Mouse (Mus musculus) CH12.LX (cell line): ENCODE measurements around the gene Cdc42bpa. TPM values are rescaled to one million over a fixed set of nuclear protein-coding genes. Genes with fewer than 3 reads are reported as not detected.

Experiments
- DNase-seq: peaks from one replicate; pipeline ENCODE4 v3.0.0-alpha.2; 2013; ENCODE audit errors: extremely low read depth
- H3K27ac ChIP-seq: 2 replicates; pipeline ENCODE4 v1.5.1; 2012; ENCODE audit warnings: low read depth, mild to moderate bottlenecking, control low read depth, moderate library complexity; ENCODE audit not compliant: insufficient read depth
- H3K27me3 ChIP-seq: replicated peaks from 2 replicates; pipeline ENCODE3; 2012; ENCODE audit warnings: inconsistent platforms
- H3K36me3 ChIP-seq, 2 experiments: replicated peaks in 1 of 2; 2 replicates each; pipeline versions ENCODE3 to v1.6.1; 2012; ENCODE audit warnings: inconsistent platforms in 1 of 2, low read length in 1 of 2, mild to moderate bottlenecking in 1 of 2, mixed read lengths in 1 of 2, moderate library complexity in 1 of 2; ENCODE audit not compliant: control insufficient read depth in 1 of 2, insufficient read depth in 1 of 2
- H3K4me1 ChIP-seq, 2 experiments: 2 replicates each; pipeline ENCODE4 v1.6.1; 2012; ENCODE audit warnings: inconsistent platforms in 1 of 2, moderate library complexity in 1 of 2; ENCODE audit not compliant: insufficient read depth in 2 of 2, control insufficient read depth in 1 of 2
- H3K4me2 ChIP-seq: 2 replicates; pipeline ENCODE4 v1.6.1; 2012; ENCODE audit warnings: low read depth, mild to moderate bottlenecking, control low read depth; ENCODE audit not compliant: poor library complexity, insufficient read depth, severe bottlenecking
- H3K4me3 ChIP-seq, 3 experiments: fragments of 150-350 bp in 1 of 3; sonication (generic) in 1 of 3; replicated peaks in 1 of 3; 2 replicates each; pipeline versions ENCODE3 to v1.5.1; 2011 to 2012; ENCODE audit warnings: low read depth in 2 of 3, low read length in 2 of 3, mild to moderate bottlenecking in 2 of 3, moderate library complexity in 2 of 3, control low read depth in 1 of 3, improper control_type of control experiment in 1 of 3, inconsistent platforms in 1 of 3, mixed read lengths in 1 of 3; ENCODE audit not compliant: poor library complexity in 1 of 3
- H3K79me2 ChIP-seq: replicated peaks from 2 replicates; pipeline ENCODE4 v1.6.1; 2012; ENCODE audit warnings: mild to moderate bottlenecking, moderate library complexity; ENCODE audit not compliant: control insufficient read depth, poor library complexity, insufficient read depth, severe bottlenecking; ENCODE audit errors: extremely low read depth
- H3K9ac ChIP-seq: 2 replicates; pipeline ENCODE4 v1.6.1; 2012; ENCODE audit warnings: low read depth, mild to moderate bottlenecking, control low read depth, moderate library complexity; ENCODE audit not compliant: insufficient read depth
- H3K9me3 ChIP-seq: replicated peaks from 2 replicates; pipeline ENCODE3; 2012; ENCODE audit warnings: low read length, inconsistent platforms, mixed read lengths
- BHLHE40 ChIP-seq: IDR thresholded peaks from 2 replicates; pipeline ENCODE4 v1.6.1; 2011; ENCODE audit warnings: mild to moderate bottlenecking, low read depth, low read length, improper control_type of control experiment
- CTCF ChIP-seq, 2 experiments: IDR thresholded peaks in 1 of 2; conservative IDR thresholded peaks in 1 of 2; 2 replicates each; pipeline ENCODE4 v1.5.1; 2011 to 2012; ENCODE audit warnings: low read depth in 2 of 2, low read length in 2 of 2, improper control_type of control experiment in 1 of 2, inconsistent platforms in 1 of 2, mild to moderate bottlenecking in 1 of 2, moderate library complexity in 1 of 2
- E2F4 ChIP-seq: IDR thresholded peaks from 2 replicates; pipeline ENCODE4 v1.6.1; 2011; ENCODE audit warnings: low read depth, low read length, improper control_type of control experiment; ENCODE audit not compliant: insufficient replicate concordance
- IRF4 ChIP-seq: IDR thresholded peaks from 2 replicates; pipeline ENCODE4 v1.6.1; 2014; ENCODE audit warnings: low read depth, mild to moderate bottlenecking, inconsistent platforms, low read length, improper control_type of control experiment
- JUN ChIP-seq: IDR thresholded peaks from 2 replicates; pipeline ENCODE4 v1.6.1; 2011; ENCODE audit warnings: low read depth, mild to moderate bottlenecking, low read length, improper control_type of control experiment, moderate library complexity; ENCODE audit not compliant: insufficient read depth
- JUND ChIP-seq: conservative IDR thresholded peaks from 2 replicates; pipeline ENCODE4 v1.6.1; 2011; ENCODE audit warnings: low read depth, low read length, improper control_type of control experiment
- KAT2A ChIP-seq: IDR thresholded peaks from 2 replicates; pipeline ENCODE4 v1.6.1; 2012; ENCODE audit warnings: low read length, improper control_type of control experiment, inconsistent platforms; ENCODE audit not compliant: insufficient replicate concordance
- MAX ChIP-seq: IDR thresholded peaks from 2 replicates; pipeline ENCODE4 v1.6.1; 2011; ENCODE audit warnings: low read length, improper control_type of control experiment
- MAZ ChIP-seq: IDR thresholded peaks from 2 replicates; pipeline ENCODE4 v1.6.1; 2012; ENCODE audit warnings: low read depth, mild to moderate bottlenecking, inconsistent platforms, low read length, improper control_type of control experiment, moderate library complexity
- POLR2AphosphoS2 ChIP-seq: IDR thresholded peaks from 2 replicates; pipeline ENCODE4 v1.6.1; 2011; ENCODE audit warnings: low read depth, low read length, improper control_type of control experiment
- RAD21 ChIP-seq: IDR thresholded peaks from 2 replicates; pipeline ENCODE4 v1.6.1; 2011; ENCODE audit warnings: low read depth, mild to moderate bottlenecking, low read length, improper control_type of control experiment, moderate library complexity
- SMC3 ChIP-seq: IDR thresholded peaks from 2 replicates; pipeline ENCODE4 v1.6.1; 2011; ENCODE audit warnings: low read depth, low read length, improper control_type of control experiment
- TCF12 ChIP-seq: IDR thresholded peaks from 2 replicates; pipeline ENCODE4 v1.6.1; 2014; ENCODE audit warnings: low read depth, mild to moderate bottlenecking, inconsistent platforms, low read length, improper control_type of control experiment
- UBTF ChIP-seq: IDR thresholded peaks from 2 replicates; pipeline ENCODE4 v1.6.1; 2012; ENCODE audit warnings: low read depth, mild to moderate bottlenecking, inconsistent platforms, low read length, improper control_type of control experiment, moderate library complexity
- ZC3H11A ChIP-seq: IDR thresholded peaks from 2 replicates; pipeline ENCODE4 v1.6.1; 2012; ENCODE audit warnings: low read depth, mild to moderate bottlenecking, inconsistent platforms, low read length, improper control_type of control experiment
- dilution Hi-C: fragments of 300-500 bp; cut with MboI; formaldehyde crosslinking; loops from 2 replicates; pipeline ENCODE4 v1.14.3; 2020; ENCODE audit warnings: low sequenced_read_pairs; ENCODE audit not compliant: extremely low pct_unique_long_range_greater_than_20kb, extremely low pct_ligation_motif_present
- in situ Hi-C: fragments of 300-500 bp; cut with MboI; formaldehyde crosslinking; loops from 3 replicates; pipeline ENCODE4 v1.14.3; 2019; ENCODE audit warnings: low sequenced_read_pairs, low pct_ligation_motif_present, low pct_unique_long_range_greater_than_20kb, mixed read lengths
- polyA plus RNA-seq: library from polyadenylated mRNA; unstranded; fragments of >175 nt; gene quantifications from 2 replicates; pipeline ENCODE4 v1.2.1, GENCODE M21; 2012; ENCODE audit warnings: low read depth; ENCODE audit not compliant: insufficient read length
- total RNA-seq, 2 experiments: library from RNA; depleted of rRNA; stranded (reverse); fragments of 300-350 nt in 1 of 2; fragments of >200 nt in 1 of 2; gene quantifications; 2 replicates each; pipeline ENCODE4 v1.2.3; 2012 to 2014

The Cdc42bpa gene
- total and polyA plus RNA-seq, 3 experiments, result 5.3 to 9.0 (median 5.6) TPM

DNA sequence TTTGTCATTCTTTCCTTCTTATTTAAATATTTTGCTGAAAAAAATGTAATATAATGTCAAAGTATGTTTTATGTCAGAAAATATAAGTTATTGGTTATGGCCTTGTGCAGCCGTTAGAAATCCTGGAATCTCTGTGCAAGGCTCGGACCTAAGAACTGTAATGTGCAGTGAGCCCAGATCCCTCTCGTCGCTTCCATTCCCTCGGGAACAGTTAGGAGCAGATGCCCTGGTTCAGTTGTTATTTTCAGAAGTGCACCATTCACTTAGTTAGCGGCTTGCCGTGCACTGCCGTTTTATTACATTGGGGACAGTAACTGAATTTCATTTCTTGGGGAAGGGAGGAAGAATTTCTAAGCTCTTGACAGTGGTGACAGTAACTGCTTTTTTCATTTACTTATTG, 158.0 kb downstream of the Cdc42bpa start:
- TF ChIP-seq JUND, result no peak
- no peak for TF ChIP-seq TCF12
- no peak for TF ChIP-seq MAZ
- no peak for TF ChIP-seq KAT2A
- no peak for TF ChIP-seq UBTF
- no peak for TF ChIP-seq SMC3
- no peak for TF ChIP-seq POLR2AphosphoS2
- H3K27ac ChIP-seq, result no peak overlapping the region
- no peak overlapping the region for H3K4me3 ChIP-seq
- dilution Hi-C loops, result no loop called here
- no peak for DNase-seq
- peaks cover 0 to 7% of the 10 kb centered on the region in 2 experiments for H3K36me3 ChIP-seq
- no peak overlapping the region for H3K4me2 ChIP-seq
- no peaks in the 10 kb centered on the region for H3K9me3 ChIP-seq
- H3K9ac ChIP-seq, result no peak overlapping the region
- in situ Hi-C loops, result no loop called here
- no peaks in the 10 kb centered on the region for H3K27me3 ChIP-seq
- H3K79me2 ChIP-seq, result no peaks in the 10 kb centered on the region
- no peaks in the 10 kb centered on the region for H3K4me1 ChIP-seq

GRCm38 (mm10) chr1:180128077-180128792, 168.0 kb downstream of the Cdc42bpa start:
- no peak overlapping the region for H3K4me2 ChIP-seq
- H3K9ac ChIP-seq, result no peak overlapping the region
- TF ChIP-seq E2F4 (no peak), ZC3H11A (no peak), JUN (no peak), IRF4 (no peak)
- H3K4me1 ChIP-seq, result no peaks in the 10 kb centered on the region; a peak in 1 of 4 replicates
- H3K27me3 ChIP-seq, result no peaks in the 10 kb centered on the region
- no peak overlapping the region for H3K4me3 ChIP-seq
- in situ Hi-C loops (no loop called here), dilution Hi-C loops (no loop called here)
- no peak for DNase-seq
- H3K27ac ChIP-seq, result no peak overlapping the region
- no peaks in the 10 kb centered on the region for H3K79me2 ChIP-seq
- no peaks in the 10 kb centered on the region for H3K9me3 ChIP-seq
- peaks cover 0 to 2% of the 10 kb centered on the region in 2 experiments for H3K36me3 ChIP-seq

DNA sequence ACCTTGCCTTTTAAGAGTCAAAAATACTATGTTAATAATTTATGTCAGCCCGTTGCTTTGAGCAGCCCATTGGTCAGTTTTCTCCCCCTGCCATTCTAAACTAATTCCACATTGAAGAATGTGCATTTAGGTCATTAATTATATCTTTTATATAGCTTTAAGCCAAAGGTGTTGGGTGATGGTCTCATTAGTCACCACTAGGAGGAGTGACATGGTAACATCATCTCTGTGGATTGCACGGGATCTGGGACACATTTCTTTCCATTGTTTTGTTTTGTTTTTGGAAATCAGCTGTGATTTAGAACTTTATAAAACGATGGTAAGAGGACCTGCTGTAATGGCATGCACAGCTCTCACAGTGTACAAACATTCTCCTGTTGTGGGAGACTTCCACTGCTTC, 171.1 kb downstream of the Cdc42bpa start:
- Histone ChIP-seq H3K27me3 (no peaks in the 10 kb centered on the region), H3K9me3 (no peaks in the 10 kb centered on the region), H3K9ac (no peak overlapping the region), H3K36me3 (peaks cover 0 to under 1% of the 10 kb centered on the region in 2 experiments)
- DNase-seq, result no peak
- TF ChIP-seq CTCF (conservative IDR thresholded peaks at IDR 0.05 in 1 of 2, IDR thresholded peaks at IDR 0.05 in 1 of 2; ENCODE audit: low read depth in 2 of 2, low read length in 2 of 2) (peak; percentile 19 to 62; a peak in 3 of 4 replicates), BHLHE40 (peak; percentile 55), SMC3 (peak; percentile 62), MAZ (no peak), MAX (no peak), RAD21 (peak; percentile 43)
- TF ChIP-seq, all 38 proteins: peak for 4
- in situ Hi-C loops, result no loop called here
- dilution Hi-C loops, result no loop called here
- Histone ChIP-seq H3K4me3 (no peak overlapping the region), H3K4me1 (no peaks in the 10 kb centered on the region), H3K27ac (no peak overlapping the region), H3K4me2 (no peak overlapping the region), H3K79me2 (no peaks in the 10 kb centered on the region)
